Mouse (Mus musculus): ENCODE data around the gene Nutf2. TPM values are rescaled to one million over a fixed set of nuclear protein-coding genes. Genes with fewer than 3 reads are reported as not detected.
"Not testable (repeated sequence)": the region's sequence is repeated elsewhere in the genome, so short reads cannot be mapped to it uniquely, and the experiment has no call there.

Gene Nutf2
- polyA plus RNA-seq, 1 experiment from 2014 or later: 132 TPM

- WGBS: under 1% methylated on average over 52 of the region's 52 CpGs
- Histone ChIP-seq H3K4me3 (ENCODE audit: low read length) (peak within 1 kb of the TSS; percentile 61), H3K4me1 (ENCODE audit: control insufficient read depth, insufficient read depth, low read length) (peaks cover 13% of the 10 kb centered on the region), H3K9me3 (replicated peaks; ENCODE audit: control insufficient read depth, low read length) (no peaks in the 10 kb centered on the region), H3K4me2 (ENCODE audit: low read depth, low read length) (peak within 1 kb of the TSS; percentile 87), H3K9ac (ENCODE audit: low read length) (peak within 1 kb of the TSS; percentile 79), H3K27ac (ENCODE audit: low read length) (peak within 1 kb of the TSS; percentile 81), H3K27me3 (ENCODE audit: control insufficient read depth, insufficient read depth, low read length) (no peaks in the 10 kb centered on the region), H3K36me3 (ENCODE audit: control insufficient read depth, insufficient read depth) (peaks cover 11% of the 10 kb centered on the region)
- peak; percentile 98 for ATAC-seq (replicated peaks; ENCODE audit: extremely low read depth, insufficient read depth, low FRiP score)
Measured at GRCm38 (mm10) chr8:105826861-105827848, 33.2 kb upstream of the Nutf2 start, which contains the start of the genes Ranbp10 and Tsnaxip1. Ranbp10 (minus strand) TSS chr8:105827350. Tsnaxip1 (plus strand) TSS chr8:105827731.

GRCm38 (mm10) chr8:105833740-105834139 lies 26.6 kb upstream of the Nutf2 start:
- H3K9ac ChIP-seq (ENCODE audit: low read length); H3K4me3 ChIP-seq (ENCODE audit: low read length); H3K4me1 ChIP-seq (ENCODE audit: control insufficient read depth, insufficient read depth, low read length); H3K9me3 ChIP-seq (replicated peaks; ENCODE audit: control insufficient read depth, low read length); H3K27me3 ChIP-seq (ENCODE audit: control insufficient read depth, insufficient read depth, low read length); H3K4me2 ChIP-seq (ENCODE audit: low read depth, low read length); H3K27ac ChIP-seq (ENCODE audit: low read length); ATAC-seq (replicated peaks; ENCODE audit: extremely low read depth, insufficient read depth, low FRiP score); H3K36me3 ChIP-seq (ENCODE audit: control insufficient read depth, insufficient read depth): not testable (repeated sequence)
- WGBS: 75% methylated on average over 2 of the region's 2 CpGs

- 28% methylated on average over 11 of the region's 11 CpGs for WGBS
- ATAC-seq (replicated peaks; ENCODE audit: extremely low read depth, insufficient read depth, low FRiP score): no peak
Measured at GRCm38 (mm10) chr8:105835318-105835717, 25.1 kb upstream of the Nutf2 start.

GRCm38 (mm10) chr8:105836991-105837390 lies 23.4 kb upstream of the Nutf2 start:
- Histone ChIP-seq H3K9ac (ENCODE audit: low read length) (no peak overlapping the region), H3K4me1 (ENCODE audit: control insufficient read depth, insufficient read depth, low read length) (no peaks in the 10 kb centered on the region), H3K27ac (ENCODE audit: low read length) (no peak overlapping the region), H3K4me2 (ENCODE audit: low read depth, low read length) (no peak overlapping the region), H3K27me3 (ENCODE audit: control insufficient read depth, insufficient read depth, low read length) (no peaks in the 10 kb centered on the region), H3K4me3 (ENCODE audit: low read length) (no peak overlapping the region), H3K9me3 (replicated peaks; ENCODE audit: control insufficient read depth, low read length) (no peaks in the 10 kb centered on the region), H3K36me3 (ENCODE audit: control insufficient read depth, insufficient read depth) (no peaks in the 10 kb centered on the region)
- no peak for ATAC-seq (replicated peaks; ENCODE audit: extremely low read depth, insufficient read depth, low FRiP score)
- WGBS: 80% methylated on average over 6 of the region's 6 CpGs

More at GRCm38 (mm10) chr8:105835318-105835717, 25.1 kb upstream of the Nutf2 start:
- H3K36me3 ChIP-seq (ENCODE audit: control insufficient read depth, insufficient read depth): no peaks in the 10 kb centered on the region
- no peaks in the 10 kb centered on the region for H3K4me1 ChIP-seq (ENCODE audit: control insufficient read depth, insufficient read depth, low read length)
- no peak overlapping the region for H3K27ac ChIP-seq (ENCODE audit: low read length)
- H3K9me3 ChIP-seq (replicated peaks; ENCODE audit: control insufficient read depth, low read length): no peaks in the 10 kb centered on the region
- H3K27me3 ChIP-seq (ENCODE audit: control insufficient read depth, insufficient read depth, low read length): no peaks in the 10 kb centered on the region
- no peak overlapping the region for H3K9ac ChIP-seq (ENCODE audit: low read length)
- H3K4me3 ChIP-seq (ENCODE audit: low read length): no peak overlapping the region
- no peak overlapping the region for H3K4me2 ChIP-seq (ENCODE audit: low read depth, low read length)

- Histone ChIP-seq H3K36me3 (ENCODE audit: control insufficient read depth, insufficient read depth) (peaks cover 7% of the 10 kb centered on the region), H3K9ac (ENCODE audit: low read length) (no peak overlapping the region), H3K4me2 (ENCODE audit: low read depth, low read length) (no peak overlapping the region), H3K4me3 (ENCODE audit: low read length) (no peak overlapping the region), H3K9me3 (replicated peaks; ENCODE audit: control insufficient read depth, low read length) (no peaks in the 10 kb centered on the region), H3K4me1 (ENCODE audit: control insufficient read depth, insufficient read depth, low read length) (no peaks in the 10 kb centered on the region), H3K27me3 (ENCODE audit: control insufficient read depth, insufficient read depth, low read length) (no peaks in the 10 kb centered on the region), H3K27ac (ENCODE audit: low read length) (no peak overlapping the region)
- ATAC-seq (replicated peaks; ENCODE audit: extremely low read depth, insufficient read depth, low FRiP score): no peak
- WGBS: 92% methylated on average over 5 of the region's 5 CpGs
Measured at GRCm38 (mm10) chr8:105839209-105839608, 21.2 kb upstream of the Nutf2 start.

GRCm38 (mm10) chr8:105846678-105847077 lies 13.7 kb upstream of the Nutf2 start:
- Histone ChIP-seq H3K4me3 (ENCODE audit: low read length) (no peak overlapping the region), H3K36me3 (ENCODE audit: control insufficient read depth, insufficient read depth) (peaks cover 36% of the 10 kb centered on the region), H3K27ac (ENCODE audit: low read length) (no peak overlapping the region), H3K9me3 (replicated peaks; ENCODE audit: control insufficient read depth, low read length) (no peaks in the 10 kb centered on the region), H3K27me3 (ENCODE audit: control insufficient read depth, insufficient read depth, low read length) (no peaks in the 10 kb centered on the region), H3K4me1 (ENCODE audit: control insufficient read depth, insufficient read depth, low read length) (peaks cover 5% of the 10 kb centered on the region), H3K4me2 (ENCODE audit: low read depth, low read length) (no peak overlapping the region), H3K9ac (ENCODE audit: low read length) (no peak overlapping the region)
- peak; percentile 72 for ATAC-seq (replicated peaks; ENCODE audit: extremely low read depth, insufficient read depth, low FRiP score)
- 71% methylated on average over 11 of the region's 11 CpGs for WGBS

GRCm38 (mm10) chr8:105850014-105850413 lies 10.4 kb upstream of the Nutf2 start:
- WGBS: 68% methylated on average over 4 of the region's 4 CpGs
- no peaks in the 10 kb centered on the region for H3K27me3 ChIP-seq (ENCODE audit: control insufficient read depth, insufficient read depth, low read length)
- H3K36me3 ChIP-seq (ENCODE audit: control insufficient read depth, insufficient read depth): peaks cover 21% of the 10 kb centered on the region
- no peak overlapping the region for H3K9ac ChIP-seq (ENCODE audit: low read length)
- H3K4me1 ChIP-seq (ENCODE audit: control insufficient read depth, insufficient read depth, low read length): peaks cover 11% of the 10 kb centered on the region
- no peak overlapping the region for H3K27ac ChIP-seq (ENCODE audit: low read length)
- no peak overlapping the region for H3K4me3 ChIP-seq (ENCODE audit: low read length)
- no peak overlapping the region for H3K4me2 ChIP-seq (ENCODE audit: low read depth, low read length)
- H3K9me3 ChIP-seq (replicated peaks; ENCODE audit: control insufficient read depth, low read length): no peaks in the 10 kb centered on the region
- no peak for ATAC-seq (replicated peaks; ENCODE audit: extremely low read depth, insufficient read depth, low FRiP score)

GRCm38 (mm10) chr8:105850611-105851010 lies 9.8 kb upstream of the Nutf2 start:
- no peaks in the 10 kb centered on the region for H3K27me3 ChIP-seq (ENCODE audit: control insufficient read depth, insufficient read depth, low read length)
- no peak overlapping the region for H3K27ac ChIP-seq (ENCODE audit: low read length)
- H3K4me3 ChIP-seq (ENCODE audit: low read length): peak overlapping the region; percentile 14; the same call in 1 of the 2 replicates
- WGBS: 66% methylated on average over 7 of the region's 7 CpGs
- H3K9me3 ChIP-seq (replicated peaks; ENCODE audit: control insufficient read depth, low read length): no peaks in the 10 kb centered on the region
- no peak for ATAC-seq (replicated peaks; ENCODE audit: extremely low read depth, insufficient read depth, low FRiP score)
- peaks cover 18% of the 10 kb centered on the region for H3K36me3 ChIP-seq (ENCODE audit: control insufficient read depth, insufficient read depth)
- H3K4me2 ChIP-seq (ENCODE audit: low read depth, low read length): peak overlapping the region; percentile 52
- peaks cover 11% of the 10 kb centered on the region for H3K4me1 ChIP-seq (ENCODE audit: control insufficient read depth, insufficient read depth, low read length)
- peak overlapping the region; percentile 17; the same call in 1 of the 2 replicates for H3K9ac ChIP-seq (ENCODE audit: low read length)

GRCm38 (mm10) chr8:105851651-105852143 lies 8.7 kb upstream of the Nutf2 start:
- Histone ChIP-seq H3K27ac (ENCODE audit: low read length) (peak overlapping the region; percentile 82), H3K27me3 (ENCODE audit: control insufficient read depth, insufficient read depth, low read length) (no peaks in the 10 kb centered on the region), H3K4me1 (ENCODE audit: control insufficient read depth, insufficient read depth, low read length) (peaks cover 18% of the 10 kb centered on the region), H3K4me2 (ENCODE audit: low read depth, low read length) (peak overlapping the region; percentile 79), H3K4me3 (ENCODE audit: low read length) (peak overlapping the region; percentile 91), H3K36me3 (ENCODE audit: control insufficient read depth, insufficient read depth) (peaks cover 12% of the 10 kb centered on the region), H3K9me3 (replicated peaks; ENCODE audit: control insufficient read depth, low read length) (no peaks in the 10 kb centered on the region), H3K9ac (ENCODE audit: low read length) (peak overlapping the region; percentile 79)
- under 1% methylated on average over 34 of the region's 34 CpGs for whole genome bisulfite sequencing
- peak; percentile 60 for ATAC-seq (replicated peaks; ENCODE audit: extremely low read depth, insufficient read depth, low FRiP score)
